Mouse (Mus musculus) gastrocnemius, adult 8-10 months (tissue): Measurements from ENCODE around the gene Ift20. TPM values are rescaled to one million over a fixed set of nuclear protein-coding genes. Genes with fewer than 3 reads are reported as not detected.

Experiments
- DNase-seq, 2 experiments: peaks; one replicate each; pipeline ENCODE4 v3.0.0; 2022; ENCODE audit warnings: low spot score in 2 of 2
- total RNA-seq, 4 experiments: library from RNA; stranded (reverse); gene quantifications; 2 replicates each; pipeline ENCODE4 v1.2.4; 2022

Ift20 gene
- total RNA-seq: 10 to 100 TPM; 12.7 to 21.1 (median 17.3) TPM

GRCm38 (mm10) chr11:78536080-78536689 lies at the start of gene Ift20, which contains the start of gene Tnfaip1:
TSS of gene Ift20 (plus strand) at chr11:78536361.
TSS of gene Tnfaip1 (minus strand) at chr11:78536332.
- DNase-seq: peak; percentile 94 to 97

- peak; percentile 41 to 44 for DNase-seq
Measured at GRCm38 (mm10) chr11:78488168-78488567, 48.0 kb upstream of the Ift20 start.

- DNase-seq: no peak
Measured at GRCm38 (mm10) chr11:78490781-78491241, 45.4 kb upstream of the Ift20 start.

- DNase-seq: no peak
Measured at GRCm38 (mm10) chr11:78495904-78496303, 40.3 kb upstream of the Ift20 start.

- no peak for DNase-seq
Measured at GRCm38 (mm10) chr11:78497071-78497541, 39.1 kb upstream of the Ift20 start.

GRCm38 (mm10) chr11:78497544-78498522 lies 38.3 kb upstream of the Ift20 start, which contains the start of gene Sarm1:
TSS of gene Sarm1 (minus strand) at chr11:78497754.
- peak; percentile 84 to 88 for DNase-seq

GRCm38 (mm10) chr11:78499004-78499403 lies 37.2 kb upstream of the Ift20 start, which contains the start of gene Vtn:
TSS of gene Vtn (plus strand) at chr11:78499091.
- DNase-seq: peak; percentile 41 to 61

- DNase-seq: no peak
Measured at GRCm38 (mm10) chr11:78499543-78499942, 36.6 kb upstream of the Ift20 start.

- DNase-seq: no peak
Measured at GRCm38 (mm10) chr11:78500623-78501202, 35.4 kb upstream of the Ift20 start.

- no peak for DNase-seq
Measured at GRCm38 (mm10) chr11:78501529-78501928, 34.6 kb upstream of the Ift20 start.

- no peak for DNase-seq
Measured at GRCm38 (mm10) chr11:78502909-78503650, 33.1 kb upstream of the Ift20 start, which contains the start of gene Sebox. TSS of gene Sebox (plus strand) at chr11:78503447.

GRCm38 (mm10) chr11:78505430-78505829 lies 30.7 kb upstream of the Ift20 start:
- no peak for DNase-seq

- no peak for DNase-seq
Measured at GRCm38 (mm10) chr11:78509148-78509547, 27.0 kb upstream of the Ift20 start.

GRCm38 (mm10) chr11:78512025-78512957 lies 23.9 kb upstream of the Ift20 start, which contains the start of the genes Tmem199 and Poldip2:
TSS of gene Tmem199 (minus strand) at chr11:78512172.
TSS of gene Poldip2 (plus strand) at chr11:78512193.
- peak; percentile 78 to 86 for DNase-seq

- DNase-seq: no peak
Measured at GRCm38 (mm10) chr11:78513106-78513790, 22.9 kb upstream of the Ift20 start.

- no peak for DNase-seq
Measured at GRCm38 (mm10) chr11:78515549-78516325, 20.4 kb upstream of the Ift20 start.

- DNase-seq: no peak
Measured at GRCm38 (mm10) chr11:78518931-78519330, 17.2 kb upstream of the Ift20 start.

- DNase-seq: no peak
Measured at GRCm38 (mm10) chr11:78521880-78522279, 14.3 kb upstream of the Ift20 start.
